Mouse (Mus musculus): Measurements from ENCODE around the gene Ghr. TPM values are rescaled to one million over a fixed set of nuclear protein-coding genes. Genes with fewer than 3 reads are reported as not detected.

Ghr gene
- polyA plus RNA-seq, 1 experiment from 2014 or later: 8.1 TPM

GRCm38 (mm10) chr15:3432823-3433222 is 150.5 kb downstream of the Ghr start:
- no peaks in the 10 kb centered on the region for H3K36me3 ChIP-seq (ENCODE audit: control insufficient read depth, insufficient read depth, low read length)
- H3K27me3 ChIP-seq (ENCODE audit: control insufficient read depth, insufficient read depth, low read length): no peaks in the 10 kb centered on the region
- no peak overlapping the region for H3K4me2 ChIP-seq (ENCODE audit: low read depth, low read length, severe bottlenecking)
- 91% methylated on average over 1 of the region's 1 CpGs for WGBS
- no peak overlapping the region for H3K4me3 ChIP-seq (ENCODE audit: low read depth, low read length)
- no peak overlapping the region for H3K9ac ChIP-seq (ENCODE audit: low read length)
- ATAC-seq (replicated peaks; ENCODE audit: low FRiP score): no peak
- no peaks in the 10 kb centered on the region for H3K9me3 ChIP-seq (ENCODE audit: control insufficient read depth, low read length)
- DNase-seq (ENCODE audit: low spot score): no peak
- H3K4me1 ChIP-seq (replicated peaks; ENCODE audit: control insufficient read depth, insufficient read depth, low read length): no peaks in the 10 kb centered on the region
- no peak overlapping the region for H3K27ac ChIP-seq (ENCODE audit: low read depth, low read length)

DNA sequence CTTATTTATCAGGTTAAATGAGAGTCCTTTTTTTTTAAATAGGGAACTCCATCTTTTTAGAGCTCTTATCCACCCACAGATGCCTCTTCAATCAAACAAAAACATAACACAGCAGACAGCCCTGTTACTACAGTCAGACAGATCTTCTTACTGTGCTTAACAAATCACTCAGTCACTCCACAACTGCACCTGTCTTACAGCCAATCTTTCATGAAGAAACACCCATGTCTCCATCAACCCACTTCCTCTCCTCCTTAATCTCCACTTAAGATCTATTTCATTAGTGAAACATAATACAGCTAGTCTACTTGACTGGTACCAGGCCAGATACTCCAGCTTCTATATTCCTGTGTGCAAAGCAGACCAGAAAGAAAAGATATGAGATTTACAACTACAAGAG is 153.9 kb downstream of the Ghr start:
- no peak for DNase-seq (ENCODE audit: low spot score)
- Histone ChIP-seq H3K36me3 (ENCODE audit: control insufficient read depth, insufficient read depth, low read length) (no peaks in the 10 kb centered on the region), H3K4me1 (replicated peaks; ENCODE audit: control insufficient read depth, insufficient read depth, low read length) (no peaks in the 10 kb centered on the region), H3K9me3 (ENCODE audit: control insufficient read depth, low read length) (no peaks in the 10 kb centered on the region), H3K4me2 (ENCODE audit: low read depth, low read length, severe bottlenecking) (no peak overlapping the region), H3K27ac (ENCODE audit: low read depth, low read length) (no peak overlapping the region), H3K27me3 (ENCODE audit: control insufficient read depth, insufficient read depth, low read length) (no peaks in the 10 kb centered on the region), H3K4me3 (ENCODE audit: low read depth, low read length) (no peak overlapping the region), H3K9ac (ENCODE audit: low read length) (no peak overlapping the region)
- no peak for ATAC-seq (replicated peaks; ENCODE audit: low FRiP score)

- no peak for DNase-seq (ENCODE audit: low spot score)
- H3K27ac ChIP-seq (ENCODE audit: low read depth, low read length): no peak overlapping the region
- no peak overlapping the region for H3K4me3 ChIP-seq (ENCODE audit: low read depth, low read length)
- H3K36me3 ChIP-seq (ENCODE audit: control insufficient read depth, insufficient read depth, low read length): no peaks in the 10 kb centered on the region
- no peaks in the 10 kb centered on the region for H3K27me3 ChIP-seq (ENCODE audit: control insufficient read depth, insufficient read depth, low read length)
- no peaks in the 10 kb centered on the region for H3K4me1 ChIP-seq (replicated peaks; ENCODE audit: control insufficient read depth, insufficient read depth, low read length)
- no peak for ATAC-seq (replicated peaks; ENCODE audit: low FRiP score)
- no peak overlapping the region for H3K4me2 ChIP-seq (ENCODE audit: low read depth, low read length, severe bottlenecking)
- H3K9ac ChIP-seq (ENCODE audit: low read length): no peak overlapping the region
- WGBS: 92% methylated on average over 5 of the region's 5 CpGs
- no peaks in the 10 kb centered on the region for H3K9me3 ChIP-seq (ENCODE audit: control insufficient read depth, low read length)
Measured at GRCm38 (mm10) chr15:3429001-3429400, 154.3 kb downstream of the Ghr start.

DNA sequence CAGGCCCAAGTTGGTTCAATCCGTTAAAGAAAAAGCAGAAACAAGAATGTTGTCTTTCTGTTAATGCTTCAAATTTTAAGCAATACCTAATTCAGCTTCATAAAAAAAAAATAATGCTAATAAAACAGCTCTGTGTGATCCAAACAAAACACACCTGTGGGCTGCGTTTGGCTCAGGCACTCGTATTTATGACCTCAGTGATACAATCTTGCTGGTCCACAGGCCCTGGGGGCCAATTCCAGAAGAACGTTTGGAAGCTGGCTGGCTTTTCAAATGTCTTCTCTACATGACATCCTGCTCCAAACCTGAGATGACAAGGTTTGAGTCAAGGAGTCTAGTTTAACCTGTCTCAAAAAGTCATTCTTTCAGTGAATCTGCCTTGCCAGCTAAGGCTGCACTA is 156.9 kb downstream of the Ghr start:
- Histone ChIP-seq H3K4me1 (replicated peaks; ENCODE audit: control insufficient read depth, insufficient read depth, low read length) (no peaks in the 10 kb centered on the region), H3K9me3 (ENCODE audit: control insufficient read depth, low read length) (no peaks in the 10 kb centered on the region), H3K9ac (ENCODE audit: low read length) (no peak overlapping the region), H3K27ac (ENCODE audit: low read depth, low read length) (no peak overlapping the region), H3K27me3 (ENCODE audit: control insufficient read depth, insufficient read depth, low read length) (no peaks in the 10 kb centered on the region), H3K4me3 (ENCODE audit: low read depth, low read length) (no peak overlapping the region), H3K4me2 (ENCODE audit: low read depth, low read length, severe bottlenecking) (no peak overlapping the region), H3K36me3 (ENCODE audit: control insufficient read depth, insufficient read depth, low read length) (no peaks in the 10 kb centered on the region)
- 68% methylated on average over 4 of the region's 4 CpGs for WGBS
- ATAC-seq (replicated peaks; ENCODE audit: low FRiP score) (no peak), DNase-seq (ENCODE audit: low spot score) (no peak)

DNA sequence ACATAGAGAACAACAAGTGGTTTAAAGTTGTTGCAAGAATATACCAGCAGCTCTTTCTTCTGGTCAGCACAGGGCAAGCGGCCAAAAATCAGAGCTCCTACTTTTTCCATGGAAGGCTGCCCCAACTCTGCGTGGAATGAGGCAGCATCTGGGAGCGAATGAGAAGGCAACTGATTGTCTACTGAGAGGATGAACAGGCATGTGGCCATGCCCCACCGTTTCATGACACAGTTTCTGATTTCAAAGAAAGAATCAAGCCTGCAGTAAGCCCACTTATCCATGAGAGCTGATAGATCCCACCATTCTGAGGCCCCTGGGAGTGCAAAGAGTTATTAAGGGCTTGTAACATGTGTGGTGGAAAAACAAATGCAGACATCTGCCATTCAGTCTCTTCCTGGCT is 160.1 kb downstream of the Ghr start:
- H3K36me3 ChIP-seq (ENCODE audit: control insufficient read depth, insufficient read depth, low read length): no peaks in the 10 kb centered on the region
- H3K9ac ChIP-seq (ENCODE audit: low read length): no peak overlapping the region
- WGBS: 72% methylated on average over 4 of the region's 4 CpGs
- no peaks in the 10 kb centered on the region for H3K9me3 ChIP-seq (ENCODE audit: control insufficient read depth, low read length)
- no peaks in the 10 kb centered on the region for H3K27me3 ChIP-seq (ENCODE audit: control insufficient read depth, insufficient read depth, low read length)
- H3K4me2 ChIP-seq (ENCODE audit: low read depth, low read length, severe bottlenecking): no peak overlapping the region
- ATAC-seq (replicated peaks; ENCODE audit: low FRiP score) (no peak), DNase-seq (ENCODE audit: low spot score) (no peak)
- no peaks in the 10 kb centered on the region for H3K4me1 ChIP-seq (replicated peaks; ENCODE audit: control insufficient read depth, insufficient read depth, low read length)
- no peak overlapping the region for H3K27ac ChIP-seq (ENCODE audit: low read depth, low read length)
- H3K4me3 ChIP-seq (ENCODE audit: low read depth, low read length): no peak overlapping the region

GRCm38 (mm10) chr15:3417699-3418098 is 165.6 kb downstream of the Ghr start:
- 84% methylated on average over 3 of the region's 3 CpGs for WGBS
- no peak for ATAC-seq (replicated peaks; ENCODE audit: low FRiP score)

DNA sequence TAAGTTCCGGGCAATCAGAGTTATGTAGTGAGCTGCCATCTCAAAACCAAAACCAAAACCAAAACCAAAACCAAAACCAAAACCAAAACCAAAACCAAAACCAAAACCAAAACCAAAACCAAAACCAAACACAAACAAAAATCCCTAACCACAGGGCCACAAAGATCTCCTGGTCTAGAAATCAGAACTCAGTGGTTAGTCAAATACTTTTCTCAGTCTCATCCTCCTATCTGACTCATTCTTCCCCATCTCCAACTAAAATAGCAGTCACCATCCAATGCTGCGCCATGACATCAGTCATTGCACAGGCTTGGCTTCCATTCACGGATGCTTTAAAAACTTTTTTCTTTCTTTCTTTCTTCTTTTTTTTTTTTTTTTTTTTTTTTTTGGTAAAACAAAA is 170.2 kb downstream of the Ghr start:
- DNase-seq (ENCODE audit: low spot score): no peak
- H3K9me3 ChIP-seq (ENCODE audit: control insufficient read depth, low read length): no peaks in the 10 kb centered on the region
- no peaks in the 10 kb centered on the region for H3K4me1 ChIP-seq (replicated peaks; ENCODE audit: control insufficient read depth, insufficient read depth, low read length)
- no peak overlapping the region for H3K27ac ChIP-seq (ENCODE audit: low read depth, low read length)
- 88% methylated on average over 3 of the region's 3 CpGs for WGBS
- no peaks in the 10 kb centered on the region for H3K36me3 ChIP-seq (ENCODE audit: control insufficient read depth, insufficient read depth, low read length)
- H3K4me2 ChIP-seq (ENCODE audit: low read depth, low read length, severe bottlenecking): no peak overlapping the region
- no peak overlapping the region for H3K4me3 ChIP-seq (ENCODE audit: low read depth, low read length)
- no peak for ATAC-seq (replicated peaks; ENCODE audit: low FRiP score)
- H3K27me3 ChIP-seq (ENCODE audit: control insufficient read depth, insufficient read depth, low read length): no peaks in the 10 kb centered on the region
- H3K9ac ChIP-seq (ENCODE audit: low read length): no peak overlapping the region

More at GRCm38 (mm10) chr15:3417699-3418098, 165.6 kb downstream of the Ghr start:
- Histone ChIP-seq H3K4me2 (ENCODE audit: low read depth, low read length, severe bottlenecking) (no peak overlapping the region), H3K4me1 (replicated peaks; ENCODE audit: control insufficient read depth, insufficient read depth, low read length) (no peaks in the 10 kb centered on the region), H3K9ac (ENCODE audit: low read length) (no peak overlapping the region), H3K9me3 (ENCODE audit: control insufficient read depth, low read length) (no peaks in the 10 kb centered on the region), H3K4me3 (ENCODE audit: low read depth, low read length) (no peak overlapping the region), H3K36me3 (ENCODE audit: control insufficient read depth, insufficient read depth, low read length) (no peaks in the 10 kb centered on the region), H3K27ac (ENCODE audit: low read depth, low read length) (no peak overlapping the region), H3K27me3 (ENCODE audit: control insufficient read depth, insufficient read depth, low read length) (no peaks in the 10 kb centered on the region)
- no peak for DNase-seq (ENCODE audit: low spot score)

DNA sequence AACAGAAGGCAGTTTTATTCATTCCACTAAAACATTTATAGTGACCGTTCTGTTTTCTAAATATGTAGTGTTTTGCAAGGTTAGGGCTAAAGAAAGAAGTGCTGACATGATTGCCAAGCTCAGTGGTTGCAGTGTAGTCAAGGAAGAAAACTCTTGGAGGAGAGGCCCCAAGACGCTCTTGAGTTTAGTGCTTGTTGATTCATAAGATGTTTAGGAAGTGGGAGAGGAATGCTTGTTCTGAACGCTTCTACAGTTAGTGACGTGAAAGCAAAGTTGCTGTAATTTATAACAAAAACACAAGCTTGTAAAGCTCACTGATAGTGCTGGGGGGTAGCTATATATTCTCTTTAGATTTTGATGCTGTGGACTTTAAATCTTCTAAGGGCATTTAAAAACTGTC is 174.8 kb downstream of the Ghr start:
- H3K36me3 ChIP-seq (ENCODE audit: control insufficient read depth, insufficient read depth, low read length): no peaks in the 10 kb centered on the region
- WGBS: 91% methylated on average over 4 of the region's 4 CpGs
- H3K9ac ChIP-seq (ENCODE audit: low read length): no peak overlapping the region
- H3K9me3 ChIP-seq (ENCODE audit: control insufficient read depth, low read length): no peaks in the 10 kb centered on the region
- H3K27me3 ChIP-seq (ENCODE audit: control insufficient read depth, insufficient read depth, low read length): no peaks in the 10 kb centered on the region
- no peak for DNase-seq (ENCODE audit: low spot score)
- no peak overlapping the region for H3K4me3 ChIP-seq (ENCODE audit: low read depth, low read length)
- no peaks in the 10 kb centered on the region for H3K4me1 ChIP-seq (replicated peaks; ENCODE audit: control insufficient read depth, insufficient read depth, low read length)
- H3K4me2 ChIP-seq (ENCODE audit: low read depth, low read length, severe bottlenecking): no peak overlapping the region
- H3K27ac ChIP-seq (ENCODE audit: low read depth, low read length): no peak overlapping the region
- no peak for ATAC-seq (replicated peaks; ENCODE audit: low FRiP score)

GRCm38 (mm10) chr15:3399196-3399595 is 184.1 kb downstream of the Ghr start:
- Histone ChIP-seq H3K36me3 (ENCODE audit: control insufficient read depth, insufficient read depth, low read length) (no peaks in the 10 kb centered on the region), H3K4me3 (ENCODE audit: low read depth, low read length) (no peak overlapping the region), H3K4me1 (replicated peaks; ENCODE audit: control insufficient read depth, insufficient read depth, low read length) (no peaks in the 10 kb centered on the region), H3K9ac (ENCODE audit: low read length) (no peak overlapping the region), H3K27me3 (ENCODE audit: control insufficient read depth, insufficient read depth, low read length) (no peaks in the 10 kb centered on the region), H3K9me3 (ENCODE audit: control insufficient read depth, low read length) (no peaks in the 10 kb centered on the region), H3K4me2 (ENCODE audit: low read depth, low read length, severe bottlenecking) (no peak overlapping the region), H3K27ac (ENCODE audit: low read depth, low read length) (no peak overlapping the region)
- no peak for ATAC-seq (replicated peaks; ENCODE audit: low FRiP score)
- DNase-seq (ENCODE audit: low spot score): no peak

All from forebrain, embryonic 11.5 days (tissue).